Mouse (Mus musculus) erythroblast, embryonic 14.5 days (primary cell): ENCODE data around the gene Gm37240. TPM values are rescaled to one million over a fixed set of nuclear protein-coding genes. Genes with fewer than 3 reads are reported as not detected.

Source experiments
- H3K27me3 ChIP-seq: 2 replicates; pipeline ENCODE4 v1.6.1; 2012; ENCODE audit warnings: inconsistent platforms; ENCODE audit not compliant: control insufficient read depth
- H3K36me3 ChIP-seq: 2 replicates; pipeline ENCODE4 v1.6.1; 2012; ENCODE audit warnings: mild to moderate bottlenecking, inconsistent platforms; ENCODE audit not compliant: control insufficient read depth
- H3K4me1 ChIP-seq: 2 replicates; pipeline ENCODE4 v1.6.1; 2012; ENCODE audit warnings: inconsistent platforms; ENCODE audit not compliant: control insufficient read depth
- H3K4me3 ChIP-seq: replicated peaks from 2 replicates; pipeline ENCODE3; 2012; ENCODE audit warnings: moderate library complexity, mild to moderate bottlenecking, inconsistent platforms
- H3K9me3 ChIP-seq: 2 replicates; pipeline ENCODE4 v1.6.1; 2012; ENCODE audit warnings: low read length, inconsistent platforms, mixed read lengths; ENCODE audit not compliant: control insufficient read depth
- GATA1 ChIP-seq: IDR thresholded peaks from 2 replicates; pipeline ENCODE4 v1.6.1; 2012; ENCODE audit warnings: low read length, inconsistent platforms, mixed read lengths
- TAL1 ChIP-seq: IDR thresholded peaks from 3 replicates; pipeline ENCODE4 v1.6.1; 2012; ENCODE audit warnings: low read length, inconsistent platforms, mixed read lengths
- polyA plus RNA-seq: library from polyadenylated mRNA; stranded (reverse); fragments of >175 nt; gene quantifications from 2 replicates; pipeline ENCODE4 v1.2.3, GENCODE M21; 2012

Gm37240 gene
- polyA plus RNA-seq, 1 experiment: not detected

- Histone ChIP-seq H3K36me3 (no peaks in the 10 kb centered on the region), H3K4me1 (no peaks in the 10 kb centered on the region), H3K4me3 (no peak overlapping the region), H3K27me3 (no peaks in the 10 kb centered on the region), H3K9me3 (no peaks in the 10 kb centered on the region; the same call in 1 of the 2 replicates)
- no peak for TF ChIP-seq GATA1
- no peak for TF ChIP-seq TAL1
These were observed 570.0 kb downstream of the Gm37240 start for GRCm38 (mm10) chr3:85317306-85317705.

- no peaks in the 10 kb centered on the region for H3K36me3 ChIP-seq
- H3K4me3 ChIP-seq: no peak overlapping the region
- no peak for TF ChIP-seq TAL1
- no peak for TF ChIP-seq GATA1
- no peaks in the 10 kb centered on the region; the same call in 1 of the 2 replicates for H3K9me3 ChIP-seq
- no peaks in the 10 kb centered on the region for H3K4me1 ChIP-seq
- H3K27me3 ChIP-seq: no peaks in the 10 kb centered on the region
These were observed 572.4 kb downstream of the Gm37240 start for GRCm38 (mm10) chr3:85314961-85315360.

DNA sequence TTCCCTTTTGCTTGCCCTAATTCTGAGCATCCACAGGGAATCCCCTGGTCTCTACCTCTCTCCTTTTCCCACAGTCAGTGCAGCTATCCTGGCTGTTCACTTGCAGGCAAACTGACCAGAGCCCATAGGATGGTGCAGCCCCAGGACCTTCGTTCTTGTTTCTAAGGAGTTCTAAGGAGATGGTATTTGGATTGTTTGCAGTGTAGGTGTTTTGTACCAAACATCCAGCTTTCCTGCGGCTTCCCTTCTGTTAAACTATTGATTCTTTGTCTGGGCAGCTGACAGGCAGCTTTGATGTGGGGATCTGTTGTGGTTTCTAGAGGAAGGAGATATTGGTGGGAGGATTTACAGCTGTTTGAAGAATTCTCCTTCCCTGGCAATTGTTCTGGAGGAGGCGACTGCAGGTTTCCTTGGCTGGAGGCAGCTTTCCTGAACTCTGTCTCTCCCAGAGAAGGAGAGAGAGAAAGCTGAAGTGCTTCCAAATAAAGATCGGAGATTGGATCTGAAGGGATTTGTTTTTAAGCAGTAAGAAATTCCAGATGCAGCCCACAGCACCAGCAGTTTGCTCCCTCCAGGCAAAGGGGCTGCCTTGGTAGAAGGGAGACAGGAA, 573.6 kb downstream of the Gm37240 start:
- Histone ChIP-seq H3K27me3 (no peaks in the 10 kb centered on the region), H3K36me3 (no peaks in the 10 kb centered on the region)

GRCm38 (mm10) chr3:85311176-85311575, 576.1 kb downstream of the Gm37240 start:
- no peak for TF ChIP-seq TAL1
- TF ChIP-seq GATA1: no peak
- peaks cover 7% of the 10 kb centered on the region for H3K9me3 ChIP-seq
- no peaks in the 10 kb centered on the region for H3K27me3 ChIP-seq
- no peaks in the 10 kb centered on the region for H3K4me1 ChIP-seq
- H3K36me3 ChIP-seq: no peaks in the 10 kb centered on the region
- H3K4me3 ChIP-seq: no peak overlapping the region

More for the DNA sequence above, 573.6 kb downstream of the Gm37240 start:
- no peak overlapping the region for H3K4me3 ChIP-seq
- no peaks in the 10 kb centered on the region; the same call in 1 of the 2 replicates for H3K9me3 ChIP-seq
- no peaks in the 10 kb centered on the region for H3K4me1 ChIP-seq
- TF ChIP-seq GATA1 (no peak), TAL1 (no peak)

DNA sequence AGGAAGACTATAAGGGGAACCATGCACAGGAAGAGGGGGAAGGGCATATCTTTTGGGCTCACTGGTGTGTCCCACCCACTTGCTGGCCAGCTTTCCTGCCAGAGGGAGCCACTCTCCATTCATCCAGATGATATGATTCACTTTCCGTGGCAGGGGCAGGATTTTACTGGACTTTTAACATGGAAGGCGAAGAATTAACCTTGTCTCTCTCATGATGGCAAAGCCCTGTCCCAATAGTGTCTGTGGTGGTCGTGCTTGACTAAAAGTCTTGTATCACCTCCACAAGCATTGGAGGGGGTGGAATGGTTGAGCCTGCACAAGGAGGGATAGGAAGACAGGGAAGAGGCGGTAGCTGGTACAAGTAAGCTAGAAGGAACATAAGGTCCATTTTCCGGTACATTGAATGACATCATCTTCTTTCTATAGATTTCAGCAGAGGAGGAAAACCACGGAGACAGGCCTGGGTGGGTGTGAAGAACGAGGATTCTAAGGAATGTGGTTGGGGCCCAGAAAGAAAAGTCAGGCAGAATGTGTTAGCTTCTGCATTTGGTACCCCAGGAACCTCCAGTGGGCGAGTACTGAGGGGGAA, 576.8 kb downstream of the Gm37240 start:
- H3K36me3 ChIP-seq: no peaks in the 10 kb centered on the region
- no peak overlapping the region for H3K4me3 ChIP-seq
- peaks cover 7% of the 10 kb centered on the region for H3K9me3 ChIP-seq
- H3K27me3 ChIP-seq: no peaks in the 10 kb centered on the region
- TF ChIP-seq TAL1: no peak
- TF ChIP-seq GATA1: no peak
- no peaks in the 10 kb centered on the region for H3K4me1 ChIP-seq

DNA sequence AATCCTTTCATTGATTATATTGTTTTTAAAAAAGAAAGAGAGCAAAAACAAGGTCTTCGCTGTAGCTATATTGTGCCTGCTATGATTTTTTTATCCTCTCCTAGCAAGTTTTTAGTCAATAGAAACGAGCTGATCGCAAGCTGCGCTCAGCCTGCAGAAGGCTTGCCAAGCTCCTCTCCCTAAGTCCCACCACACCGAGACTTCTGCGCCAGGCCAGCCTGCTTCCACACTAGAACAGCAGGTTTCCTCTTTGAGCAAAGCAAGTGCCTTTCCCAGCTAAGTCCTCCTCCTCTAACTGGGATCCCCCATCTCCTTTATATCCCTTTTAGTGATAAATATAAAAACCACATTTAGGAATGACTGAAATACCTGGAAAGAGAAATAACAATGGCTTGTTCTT, 578.1 kb downstream of the Gm37240 start:
- TF ChIP-seq TAL1: no peak
- TF ChIP-seq GATA1: no peak
- Histone ChIP-seq H3K27me3 (no peaks in the 10 kb centered on the region), H3K9me3 (peaks cover 7% of the 10 kb centered on the region)

GRCm38 (mm10) chr3:85308706-85309105, 578.6 kb downstream of the Gm37240 start:
- Histone ChIP-seq H3K9me3 (peaks cover 10% of the 10 kb centered on the region), H3K36me3 (no peaks in the 10 kb centered on the region), H3K4me1 (no peaks in the 10 kb centered on the region), H3K4me3 (no peak overlapping the region), H3K27me3 (no peaks in the 10 kb centered on the region)
- TF ChIP-seq GATA1 (no peak), TAL1 (no peak)

More for the DNA sequence above, 578.1 kb downstream of the Gm37240 start:
- no peaks in the 10 kb centered on the region for H3K4me1 ChIP-seq
- no peaks in the 10 kb centered on the region for H3K36me3 ChIP-seq
- H3K4me3 ChIP-seq: no peak overlapping the region

GRCm38 (mm10) chr3:85301851-85302250, 585.5 kb downstream of the Gm37240 start:
- Histone ChIP-seq H3K9me3 (peaks cover 3% of the 10 kb centered on the region; the same call in 1 of the 2 replicates), H3K36me3 (no peaks in the 10 kb centered on the region), H3K4me3 (no peak overlapping the region), H3K27me3 (no peaks in the 10 kb centered on the region), H3K4me1 (no peaks in the 10 kb centered on the region)
- no peak for TF ChIP-seq TAL1
- TF ChIP-seq GATA1: no peak

DNA sequence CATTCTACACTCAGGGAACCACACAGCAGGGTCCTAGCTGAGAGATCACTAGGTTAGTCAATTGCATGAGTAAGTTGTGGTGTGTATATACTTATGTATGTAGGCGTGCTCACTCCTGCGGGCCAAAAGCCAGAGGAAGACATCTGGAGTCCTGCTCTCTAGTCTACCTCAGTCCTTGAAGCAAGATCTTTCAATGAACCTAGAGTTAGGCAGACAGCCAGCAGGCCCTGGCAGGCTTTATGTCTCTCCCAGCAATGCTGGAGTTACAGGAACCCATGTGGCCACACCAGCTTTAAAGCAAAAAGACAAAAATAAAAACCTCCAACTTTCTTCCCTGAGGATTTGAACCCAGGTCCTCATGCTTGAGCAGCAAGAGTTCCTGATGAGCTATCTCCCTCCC, 586.0 kb downstream of the Gm37240 start:
- no peak for TF ChIP-seq GATA1
- TF ChIP-seq TAL1: no peak
- no peaks in the 10 kb centered on the region for H3K27me3 ChIP-seq
- no peak overlapping the region for H3K4me3 ChIP-seq

More for the DNA sequence above, 586.0 kb downstream of the Gm37240 start:
- Histone ChIP-seq H3K4me1 (no peaks in the 10 kb centered on the region), H3K9me3 (peaks cover 3% of the 10 kb centered on the region; the same call in 1 of the 2 replicates), H3K36me3 (no peaks in the 10 kb centered on the region)
